Mouse (Mus musculus): ENCODE measurements around the gene Ccdc12. TPM values are rescaled to one million over a fixed set of nuclear protein-coding genes. Genes with fewer than 3 reads are reported as not detected.

The Ccdc12 gene
- total RNA-seq, 2 experiments from 2014 or later: 104 to 149 TPM

Other genes starting within 250 kb of the Ccdc12 start
- 12.7 and 17.7 TPM in 2 replicates for gene Ptpn23, start 248.3 kb upstream of the Ccdc12 start, total RNA-seq (2014; fragmentation: Nextera tagmentation)
- 3.0 and 3.2 TPM in 2 replicates for gene Ptpn23, start 248.3 kb upstream of the Ccdc12 start, total RNA-seq (2017)
- 1.7 and 87.9 TPM in 2 replicates for gene Ngp, start 236.8 kb upstream of the Ccdc12 start, total RNA-seq (2014; fragmentation: Nextera tagmentation)
- gene Ngp, start 236.8 kb upstream of the Ccdc12 start, total RNA-seq (2017): 228 and 233 TPM in 2 replicates
- gene Klhl18, start 179.8 kb upstream of the Ccdc12 start, total RNA-seq (2014; fragmentation: Nextera tagmentation): 14.8 and 16.0 TPM in 2 replicates
- gene Klhl18, start 179.8 kb upstream of the Ccdc12 start, total RNA-seq (2017): 9.5 and 9.6 TPM in 2 replicates
- 0.34 and 4.1 TPM in 2 replicates for gene Kif9, start 179.5 kb upstream of the Ccdc12 start, total RNA-seq (2014; fragmentation: Nextera tagmentation)
- gene Kif9, start 179.5 kb upstream of the Ccdc12 start, total RNA-seq (2017): 0.90 and 1.3 TPM in 2 replicates
- gene Setd2, start 123.9 kb upstream of the Ccdc12 start, total RNA-seq (2014; fragmentation: Nextera tagmentation): 130 and 131 TPM in 2 replicates
- 125 and 149 TPM in 2 replicates for gene Setd2, start 123.9 kb upstream of the Ccdc12 start, total RNA-seq (2017)
- 4.4 and 4.5 TPM in 2 replicates for gene Nradd, start 32.1 kb upstream of the Ccdc12 start, total RNA-seq (2014; fragmentation: Nextera tagmentation)
- 0.99 and 4.7 TPM in 2 replicates for gene Nradd, start 32.1 kb upstream of the Ccdc12 start, total RNA-seq (2017)
- 37.5 and 49.2 TPM in 2 replicates for gene Nbeal2, start 2.3 kb upstream of the Ccdc12 start, total RNA-seq (2014; fragmentation: Nextera tagmentation)
- 11.0 and 13.9 TPM in 2 replicates for gene Nbeal2, start 2.3 kb upstream of the Ccdc12 start, total RNA-seq (2017)
- not detected in 2 replicates for gene Myl3, start 85.4 kb downstream of the Ccdc12 start, total RNA-seq (2014; fragmentation: Nextera tagmentation)
- not detected in 2 replicates for gene Myl3, start 85.4 kb downstream of the Ccdc12 start, total RNA-seq (2017)
- gene Pth1r, start 90.6 kb downstream of the Ccdc12 start, total RNA-seq (2014; fragmentation: Nextera tagmentation): 1.2 TPM in 1 of 2 replicates, not detected in the other
- 0.10 and 2.5 TPM in 2 replicates for gene Pth1r, start 90.6 kb downstream of the Ccdc12 start, total RNA-seq (2017)
- gene Prss42, start 141.7 kb downstream of the Ccdc12 start, total RNA-seq (2014; fragmentation: Nextera tagmentation): not detected in 2 replicates
- gene Prss42, start 141.7 kb downstream of the Ccdc12 start, total RNA-seq (2017): not detected in 2 replicates
- gene Prss44, start 157.5 kb downstream of the Ccdc12 start, total RNA-seq (2014; fragmentation: Nextera tagmentation): not detected in 2 replicates
- gene Prss44, start 157.5 kb downstream of the Ccdc12 start, total RNA-seq (2017): not detected in 2 replicates
- not detected in 2 replicates for gene Prss43, start 170.2 kb downstream of the Ccdc12 start, total RNA-seq (2014; fragmentation: Nextera tagmentation)
- not detected in 2 replicates for gene Prss43, start 170.2 kb downstream of the Ccdc12 start, total RNA-seq (2017)
- gene Prss45, start 178.1 kb downstream of the Ccdc12 start, total RNA-seq (2014; fragmentation: Nextera tagmentation): not detected in 2 replicates
- not detected in 2 replicates for gene Prss45, start 178.1 kb downstream of the Ccdc12 start, total RNA-seq (2017)
- gene Prss46, start 188.0 kb downstream of the Ccdc12 start, total RNA-seq (2014; fragmentation: Nextera tagmentation): not detected in 2 replicates
- gene Prss46, start 188.0 kb downstream of the Ccdc12 start, total RNA-seq (2017): not detected in 2 replicates
- not detected in 2 replicates for gene Prss50, start 201.5 kb downstream of the Ccdc12 start, total RNA-seq (2014; fragmentation: Nextera tagmentation)
- gene Prss50, start 201.5 kb downstream of the Ccdc12 start, total RNA-seq (2017): not detected in 2 replicates
- gene Als2cl, start 223.4 kb downstream of the Ccdc12 start, total RNA-seq (2014; fragmentation: Nextera tagmentation): 0.41 TPM in 1 of 2 replicates, not detected in the other
- gene Als2cl, start 223.4 kb downstream of the Ccdc12 start, total RNA-seq (2017): 0.04 TPM in 1 of 2 replicates, not detected in the other
- not detected in 2 replicates for gene Tmie, start 223.6 kb downstream of the Ccdc12 start, total RNA-seq (2014; fragmentation: Nextera tagmentation)
- gene Tmie, start 223.6 kb downstream of the Ccdc12 start, total RNA-seq (2017): not detected in 2 replicates